In genomic region chr3:85339269-85339820, GRCm38 (mm10) we compare ENCODE assay signal across 10 mouse cellular contexts.
DNase-seq lines count a peak whose midpoint lies in the region; ATAC-seq lines count a peak whose summit lies in the region.
"Had no signal": no experiment of that assay in that cellular context is flagged by ENCODE, and none has a peak within 500 bp of the region (broad histone marks: within the 10 kb centered on the region; RNA-seq: fewer than 3 reads in every experiment).

No protein-coding gene starts in this region.

- WGBS in forebrain, embryonic 15.5 days, result 44% methylated on average over 10 of the region's 10 CpGs
- WGBS in heart, embryonic 12.5 days, result 53% methylated on average over 10 of the region's 10 CpGs
- WGBS in midbrain, embryonic 14.5 days, result 49% methylated on average over 10 of the region's 10 CpGs

- DNase-seq in layer of hippocampus, adult 9-10 months (ENCODE audit: low spot score), result peak; percentile 37
- no peak for DNase-seq in layer of hippocampus, postnatal 10 days (ENCODE audit: low spot score in 2 of 2)
- DNase-seq in midbrain, embryonic 14.5 days, result peak; percentile 78
- no peak for DNase-seq in adipocyte (ENCODE audit: low spot score)
- DNase-seq in gastrocnemius, postnatal 25 days, result no peak
- no peak for DNase-seq in cerebellum, adult 18-20 months
- DNase-seq: lung, embryonic 14.5 days had no signal

- H3K9me3 ChIP-seq in forebrain, embryonic 15.5 days, result no peaks in the 10 kb centered on the region
- no peaks in the 10 kb centered on the region for H3K9me3 ChIP-seq in heart, embryonic 12.5 days (replicated peaks)
- no peaks in the 10 kb centered on the region for H3K9me3 ChIP-seq in midbrain, embryonic 14.5 days (ENCODE audit: control insufficient read depth, low read length)

- no peak overlapping the region for H3K9ac ChIP-seq in forebrain, embryonic 15.5 days (replicated peaks)
- no peak overlapping the region for H3K9ac ChIP-seq in heart, embryonic 12.5 days
- H3K9ac ChIP-seq in midbrain, embryonic 14.5 days (replicated peaks; ENCODE audit: low read length), result no peak overlapping the region
- H3K9ac ChIP-seq: lung, embryonic 14.5 days had no signal

- no peak overlapping the region for H3K4me2 ChIP-seq in forebrain, embryonic 15.5 days (replicated peaks)
- H3K4me2 ChIP-seq in heart, embryonic 12.5 days, result peak overlapping the region; percentile 6; the same call in 1 of the 2 replicates
- no peak overlapping the region for H3K4me2 ChIP-seq in midbrain, embryonic 14.5 days (ENCODE audit: low read length)
- H3K4me2 ChIP-seq: lung, embryonic 14.5 days had no signal

- peak; percentile 80 for ATAC-seq in forebrain, embryonic 15.5 days (replicated peaks)
- ATAC-seq in heart, embryonic 12.5 days (ENCODE audit: insufficient number of reproducible peaks, low FRiP score), result no peak
- no peak; the same call in 1 of the 2 replicates for ATAC-seq in midbrain, embryonic 14.5 days (ENCODE audit: low FRiP score, low TSS enrichment)
- ATAC-seq: intestine, embryonic 16.5 days had no signal

- H3K4me3 ChIP-seq in forebrain, embryonic 15.5 days, result no peak overlapping the region
- no peak overlapping the region for H3K4me3 ChIP-seq in heart, embryonic 12.5 days
- no peak overlapping the region for H3K4me3 ChIP-seq in midbrain, embryonic 14.5 days (replicated peaks; ENCODE audit: low read depth, low read length)

- H3K4me1 ChIP-seq in forebrain, embryonic 15.5 days, result peaks cover 19% of the 10 kb centered on the region
- H3K4me1 ChIP-seq in heart, embryonic 12.5 days (replicated peaks), result peaks cover 26% of the 10 kb centered on the region
- H3K4me1 ChIP-seq in midbrain, embryonic 14.5 days (ENCODE audit: control insufficient read depth, insufficient read depth, low read length), result peaks cover 19% of the 10 kb centered on the region

- H3K27me3 ChIP-seq in forebrain, embryonic 15.5 days, result no peaks in the 10 kb centered on the region
- no peaks in the 10 kb centered on the region for H3K27me3 ChIP-seq in heart, embryonic 12.5 days (replicated peaks)
- no peaks in the 10 kb centered on the region for H3K27me3 ChIP-seq in midbrain, embryonic 14.5 days (ENCODE audit: control insufficient read depth, insufficient read depth, low read length)

- H3K27ac ChIP-seq in forebrain, embryonic 15.5 days (replicated peaks), result peak overlapping the region; percentile 54; the same call in 1 of the 2 replicates
- no peak overlapping the region for H3K27ac ChIP-seq in heart, embryonic 12.5 days (ENCODE audit: poor library complexity, severe bottlenecking)
- peak overlapping the region; percentile 68 for H3K27ac ChIP-seq in midbrain, embryonic 14.5 days (replicated peaks; ENCODE audit: low read depth, low read length)

- H3K36me3 ChIP-seq in forebrain, embryonic 15.5 days, result no peaks in the 10 kb centered on the region
- H3K36me3 ChIP-seq in heart, embryonic 12.5 days, result no peaks in the 10 kb centered on the region
- H3K36me3 ChIP-seq in midbrain, embryonic 14.5 days (ENCODE audit: control insufficient read depth, insufficient read depth, low read length), result no peaks in the 10 kb centered on the region

Comparison
In these comparisons a context has a peak if more than half of its experiments do, and no peak if none do; other contexts are left out.
1. DNase-seq: peak in layer of hippocampus, adult 9-10 months (single experiment) and midbrain, embryonic 14.5 days (single experiment); none in layer of hippocampus, postnatal 10 days (0 of 2), adipocyte (single experiment), gastrocnemius, postnatal 25 days (single experiment) and cerebellum, adult 18-20 months (0 of 2).